Mouse (Mus musculus): ENCODE results near the gene Prpf19.

Prpf19 gene

DNA sequence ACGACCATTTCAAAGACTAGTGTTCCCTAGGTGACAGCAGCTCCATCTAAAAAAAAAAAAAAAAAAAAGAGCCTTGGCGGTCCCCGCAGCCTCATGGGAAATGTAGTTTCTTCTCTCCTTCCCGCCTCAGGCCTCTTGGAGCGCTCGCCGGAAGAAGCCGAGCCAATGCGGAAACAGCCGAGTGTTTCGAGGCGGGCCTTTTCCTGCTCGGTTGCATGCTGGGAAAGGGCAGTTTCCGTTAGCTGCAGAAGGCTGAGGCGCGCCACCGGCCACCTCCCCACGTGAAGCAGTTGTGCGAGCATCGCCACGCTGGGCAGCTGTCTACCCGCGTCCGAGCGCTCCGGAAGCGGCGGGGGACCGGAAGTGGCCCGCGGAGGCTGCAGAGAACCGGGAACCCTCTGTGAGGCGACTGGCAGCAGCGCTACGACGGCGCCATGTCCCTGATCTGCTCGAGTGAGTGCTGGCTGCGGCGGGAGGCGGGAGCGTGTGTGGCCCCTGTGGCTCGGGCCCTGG, at the start of gene Prpf19:
TSS of gene Prpf19 (plus strand) at position 216 of the 513 bp plus-strand sequence.
- DNase-seq (ENCODE audit: low spot score in 2 of 2), result peak; percentile 95 to 97

GRCm38 (mm10) chr19:10845454-10845853, 49.6 kb upstream of the Prpf19 start:
- DNase-seq (ENCODE audit: low spot score in 2 of 2), result no peak

GRCm38 (mm10) chr19:10846150-10846549, 48.9 kb upstream of the Prpf19 start:
- no peak for DNase-seq (ENCODE audit: low spot score in 2 of 2)

DNA sequence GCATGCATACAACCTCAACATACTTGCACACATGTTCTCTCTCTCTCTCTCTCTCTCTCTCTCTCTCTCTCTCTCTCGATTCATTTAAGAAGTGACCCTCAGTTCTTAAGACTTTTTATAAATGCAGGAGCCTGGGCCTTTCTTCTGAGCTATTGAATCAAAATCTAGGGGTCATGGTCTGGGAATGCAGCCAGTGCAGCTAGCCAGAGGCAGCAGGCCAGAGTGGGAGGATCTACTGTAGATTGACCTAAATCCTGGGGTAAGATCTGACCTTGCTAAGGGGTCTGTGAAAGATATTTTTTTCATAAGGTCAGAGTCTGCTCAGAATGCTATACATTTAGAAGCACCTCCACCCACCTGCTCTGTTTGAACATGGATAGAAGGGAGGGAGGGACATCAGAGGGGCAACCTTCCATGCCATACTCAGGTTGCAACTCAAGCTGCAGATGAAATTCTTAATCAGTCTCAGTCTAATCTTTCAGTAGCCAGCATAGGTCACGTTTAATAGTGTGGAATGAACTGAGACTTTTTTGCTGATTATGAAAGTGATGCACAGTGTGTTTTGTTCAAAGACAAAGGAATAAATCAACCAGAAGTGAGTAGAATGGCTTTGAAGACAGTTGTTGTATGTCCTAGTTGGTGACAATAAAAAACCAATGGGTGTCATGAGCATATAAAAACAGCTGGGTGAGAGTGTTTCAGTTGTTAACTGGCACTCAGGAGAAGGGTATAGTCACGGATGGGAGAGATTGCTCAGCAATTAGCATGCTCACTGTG, 47.5 kb upstream of the Prpf19 start:
- no peak for DNase-seq (ENCODE audit: low spot score in 2 of 2)

DNA sequence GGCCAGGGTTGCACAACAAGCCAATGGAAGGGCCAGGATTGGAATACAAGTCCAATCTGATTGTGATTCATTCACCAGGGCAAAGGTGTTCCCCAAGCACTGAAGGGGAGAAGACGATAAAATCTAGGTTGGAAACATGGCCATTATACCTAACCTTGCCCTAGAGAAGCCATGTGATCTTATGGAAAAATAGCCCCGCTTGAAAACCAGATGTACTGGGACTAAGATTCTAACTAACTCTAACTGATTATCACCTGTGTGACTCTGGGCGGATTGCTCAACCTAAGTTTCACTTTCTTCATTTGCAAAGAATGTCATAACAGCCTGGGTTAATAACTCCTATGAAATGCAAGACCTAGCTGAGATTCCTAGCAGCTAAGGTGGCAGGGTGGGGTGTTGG, 39.6 kb upstream of the Prpf19 start:
- no peak for DNase-seq (ENCODE audit: low spot score in 2 of 2)

DNA sequence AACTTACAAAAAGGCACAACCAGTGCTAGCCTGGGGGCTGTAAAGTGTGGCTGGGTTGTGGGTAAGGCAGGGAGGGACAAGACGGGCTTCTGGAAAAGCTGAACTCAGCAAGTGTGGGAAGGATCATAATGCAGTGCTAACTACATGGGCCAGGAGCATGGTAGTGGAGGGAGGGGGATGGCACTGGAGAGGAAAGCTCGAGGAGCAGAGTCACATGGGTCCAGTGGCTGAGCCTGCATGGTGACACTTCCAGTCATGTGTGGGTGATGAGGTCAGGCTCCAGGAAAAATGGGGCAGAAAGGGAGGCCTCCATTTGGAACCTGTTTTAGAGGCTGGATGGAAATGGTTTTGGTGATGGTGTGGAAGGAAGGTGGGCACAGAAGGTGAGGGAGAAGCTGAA, 38.5 kb upstream of the Prpf19 start:
- no peak for DNase-seq (ENCODE audit: low spot score in 2 of 2)

DNA sequence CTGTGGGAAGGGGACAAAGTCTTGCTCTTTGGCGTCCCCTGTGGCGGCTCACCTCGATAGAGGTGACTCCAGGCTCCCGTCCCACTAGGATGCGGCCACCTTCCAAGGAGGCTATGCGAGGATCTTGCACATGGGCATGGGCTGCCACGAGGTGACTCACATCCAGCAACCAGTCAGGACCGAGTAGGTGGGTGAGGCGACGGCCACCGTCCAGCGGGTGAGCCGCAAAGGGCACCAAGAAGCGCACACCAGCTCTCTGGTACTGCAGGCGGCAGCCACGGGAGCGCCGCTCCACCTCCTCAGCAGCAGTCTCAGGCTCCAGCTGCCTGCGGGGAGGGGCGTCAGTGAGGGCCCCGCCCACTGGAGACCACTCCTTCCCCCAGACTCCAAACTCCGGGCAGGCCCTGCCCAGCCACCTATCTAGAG, 34.9 kb upstream of the Prpf19 start:
- no peak for DNase-seq (ENCODE audit: low spot score in 2 of 2)

- DNase-seq (ENCODE audit: low spot score in 2 of 2), result no peak
Observed at GRCm38 (mm10) chr19:10866351-10866750, 28.7 kb upstream of the Prpf19 start.

DNA sequence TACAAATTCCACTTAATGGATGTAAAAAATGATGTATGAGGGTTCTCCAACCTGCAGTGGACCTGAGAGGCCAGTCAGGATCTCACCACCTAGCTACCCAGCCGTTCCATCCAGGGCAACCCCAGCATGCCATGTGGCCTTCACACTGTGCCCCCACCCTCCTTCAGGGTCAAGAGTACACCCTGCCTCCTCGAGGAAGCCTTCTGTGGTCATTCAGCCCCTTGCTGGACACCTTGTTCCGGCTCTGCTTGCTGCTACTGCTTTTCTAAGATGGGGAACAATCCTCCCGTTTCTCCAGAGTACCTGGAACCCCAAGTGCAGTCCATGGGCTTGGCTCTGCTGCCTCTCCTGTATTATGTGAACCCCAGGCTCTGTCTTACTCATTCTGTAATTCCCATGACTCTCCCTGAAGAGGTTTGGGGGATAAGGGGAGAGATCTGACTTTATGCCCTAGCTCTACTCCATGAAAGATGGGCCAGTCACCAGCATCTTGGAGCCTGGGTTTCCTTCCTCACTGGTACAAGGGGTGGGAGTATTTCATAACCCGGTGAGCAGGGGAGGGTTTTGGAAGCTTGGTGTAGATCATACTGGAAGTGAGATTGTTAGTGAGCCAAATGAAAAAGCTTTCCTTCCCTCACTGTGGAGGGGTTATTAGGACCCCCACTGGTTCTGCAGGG, 26.9 kb upstream of the Prpf19 start:
- no peak for DNase-seq (ENCODE audit: low spot score in 2 of 2)

- DNase-seq (ENCODE audit: low spot score in 2 of 2), result no peak
Observed at GRCm38 (mm10) chr19:10868623-10869141, 26.3 kb upstream of the Prpf19 start.

DNA sequence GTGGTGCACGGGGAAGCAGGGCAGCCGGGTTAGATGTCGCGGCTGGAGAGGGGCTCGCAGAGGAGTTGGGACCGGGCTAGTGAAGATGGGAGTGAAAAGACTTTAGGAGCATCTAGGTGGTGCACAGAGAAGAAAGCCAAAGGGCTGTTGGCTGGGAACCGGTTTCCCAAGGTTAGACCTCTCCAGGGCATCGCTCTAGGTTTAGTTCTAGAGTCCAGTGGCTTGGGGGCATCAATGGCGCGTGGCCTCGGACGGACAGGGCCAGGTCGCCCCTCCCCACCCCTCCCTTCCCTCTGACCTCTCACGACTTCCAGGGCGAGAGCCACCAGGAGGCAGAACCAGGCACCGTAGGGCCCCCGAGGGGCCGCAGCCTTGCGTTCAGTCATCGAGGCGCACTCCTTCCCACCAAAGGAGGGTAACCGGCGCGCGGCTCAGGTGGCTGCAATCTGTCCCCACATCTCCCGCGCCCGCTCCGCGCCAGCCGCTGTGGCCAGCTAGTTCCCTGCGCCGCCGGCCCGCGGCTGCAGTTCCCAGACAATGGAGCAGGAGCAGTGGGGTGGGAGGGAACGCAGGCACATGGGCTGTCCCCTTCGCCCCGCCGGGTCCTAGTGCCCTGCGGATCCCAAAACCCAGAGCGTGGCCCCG, 25.7 kb upstream of the Prpf19 start:
- peak; percentile 71 to 74 for DNase-seq (ENCODE audit: low spot score in 2 of 2)

DNA sequence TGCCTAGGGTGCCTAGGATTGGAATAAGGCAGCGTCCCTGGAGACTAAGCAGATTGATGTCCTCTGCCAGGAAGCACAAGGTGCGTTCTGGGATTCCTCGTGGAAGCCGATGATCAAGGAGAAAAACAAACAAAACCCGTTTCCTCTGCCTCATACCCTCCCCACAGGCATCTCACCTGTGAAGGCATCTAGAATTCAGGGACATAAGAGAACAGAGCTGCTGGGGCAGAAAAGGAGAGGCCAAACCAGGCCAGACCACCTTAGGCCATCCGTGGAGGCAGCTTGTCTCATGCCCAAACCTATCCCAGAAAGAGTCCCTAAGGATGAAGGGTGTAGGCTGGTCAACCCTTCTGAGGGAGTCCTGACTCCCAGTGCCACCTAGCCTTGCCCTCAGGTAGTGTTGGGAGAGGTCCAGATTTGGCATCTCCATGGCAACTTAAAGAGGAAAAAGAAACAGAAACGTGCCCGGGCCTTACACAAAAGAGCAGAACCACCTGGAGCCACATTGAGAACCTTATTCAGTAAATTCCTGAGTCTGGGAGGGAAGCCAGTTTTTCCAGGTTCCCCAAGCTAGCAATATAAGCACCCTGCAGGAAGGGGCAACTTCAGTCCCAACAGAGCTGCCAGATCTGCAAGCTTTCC, 25.0 kb upstream of the Prpf19 start, which contains the start of gene Tmem132a:
TSS of gene Tmem132a (minus strand) at position 55 of the 642 bp plus-strand sequence.
- no peak for DNase-seq (ENCODE audit: low spot score in 2 of 2)

GRCm38 (mm10) chr19:10870676-10871075, 24.4 kb upstream of the Prpf19 start:
- no peak for DNase-seq (ENCODE audit: low spot score in 2 of 2)

- no peak for DNase-seq (ENCODE audit: low spot score in 2 of 2)
Observed at GRCm38 (mm10) chr19:10871328-10871961, 23.6 kb upstream of the Prpf19 start.

GRCm38 (mm10) chr19:10878201-10878837, 16.7 kb upstream of the Prpf19 start:
- DNase-seq (ENCODE audit: low spot score in 2 of 2), result no peak

- DNase-seq (ENCODE audit: low spot score in 2 of 2), result peak in 1 of 2 experiments; percentile 54
Observed at GRCm38 (mm10) chr19:10880085-10880974, 14.7 kb upstream of the Prpf19 start.

GRCm38 (mm10) chr19:10880975-10881425, 14.0 kb upstream of the Prpf19 start:
- DNase-seq (ENCODE audit: low spot score in 2 of 2), result no peak

- DNase-seq (ENCODE audit: low spot score in 2 of 2), result peak; percentile 90 to 94
Observed at GRCm38 (mm10) chr19:10881426-10882154, 13.4 kb upstream of the Prpf19 start, which contains the start of gene Tmem109. Gene Tmem109 (minus strand): TSS chr19:10882001.

GRCm38 (mm10) chr19:10892201-10892600, 2.8 kb upstream of the Prpf19 start:
- no peak for DNase-seq (ENCODE audit: low spot score in 2 of 2)
